Mouse (Mus musculus) adrenal gland, postnatal 0 days (tissue): ENCODE measurements around the gene Hmgn5. TPM values are rescaled to one million over a fixed set of nuclear protein-coding genes. Genes with fewer than 3 reads are reported as not detected.

Experiments used
- polyA plus RNA-seq: library from polyadenylated mRNA; unstranded; fragments of >200 nt; fragmentation: Nextera tagmentation; extraction: Ambion mirVana; gene quantifications from 2 replicates; pipeline ENCODE4 v1.2.1, GENCODE M21; 2015

The Hmgn5 gene
- polyA plus RNA-seq: 20.5 and 23.3 TPM in 2 replicates

DNA sequence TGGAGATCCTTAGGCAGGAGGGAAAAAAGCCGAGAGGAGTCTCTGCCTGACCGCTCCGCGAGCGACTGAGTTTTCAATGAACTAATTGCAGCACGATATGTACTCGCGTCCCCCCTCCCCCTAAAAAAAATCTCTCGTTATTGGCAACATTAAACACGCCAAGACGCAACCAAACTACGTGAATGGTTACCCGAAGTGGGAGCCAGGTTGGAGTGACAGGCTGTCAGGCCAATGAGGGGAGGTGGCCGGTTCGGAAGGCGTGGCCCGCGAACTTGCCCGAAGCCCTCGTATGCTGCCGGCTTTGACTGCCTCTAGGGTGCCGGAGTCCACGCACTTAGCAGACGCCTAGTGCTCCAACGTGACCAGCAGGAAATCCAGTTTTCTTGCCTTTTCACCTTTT, at the start of gene Hmgn5:
TSS of gene Hmgn5 (minus strand) at position 122 of the 400 bp plus-strand sequence.

Other genes starting within 250 kb of the Hmgn5 start
- 1.2 and 1.6 TPM in 2 replicates for gene Brwd3, start 179.0 kb downstream of the Hmgn5 start, polyA plus RNA-seq
- gene Sh3bgrl, start 82.0 kb upstream of the Hmgn5 start, polyA plus RNA-seq: 136 and 142 TPM in 2 replicates
- gene Gm6377, start 183.4 kb upstream of the Hmgn5 start, polyA plus RNA-seq: 0.57 and 0.69 TPM in 2 replicates